Mouse (Mus musculus): ENCODE data around the gene Fstl1.

GRCm38 (mm10) chr16:37845202-37845925 lies 68.7 kb downstream of the Fstl1 start:
- no peak for TF ChIP-seq MYC (IDR thresholded peaks at IDR 0.05; ENCODE audit: low read depth, low read length)
- TF ChIP-seq HCFC1 (IDR thresholded peaks at IDR 0.05; ENCODE audit: low read depth, low read length) = no peak
- no peak for TF ChIP-seq CTCF (IDR thresholded peaks at IDR 0.05 in 2 of 3, conservative IDR thresholded peaks at IDR 0.05 in 1 of 3; ENCODE audit: control insufficient read depth in 1 of 3, insufficient read depth in 1 of 3, low read depth in 2 of 3, low read length in 3 of 3, poor library complexity in 1 of 3, severe bottlenecking in 1 of 3)
- no peak for TF ChIP-seq SIN3A (IDR thresholded peaks at IDR 0.05; ENCODE audit: low read length)
- TF ChIP-seq RCOR1 (IDR thresholded peaks at IDR 0.05; ENCODE audit: low read depth, low read length) = peak; percentile 57; the same call in 1 of the 2 replicates
- TF ChIP-seq GABPA (IDR thresholded peaks at IDR 0.05; ENCODE audit: low read depth, low read length) = no peak
- no peak for TF ChIP-seq POLR2AphosphoS2 (IDR thresholded peaks at IDR 0.05; ENCODE audit: low read length)
- TF ChIP-seq RAD21 (IDR thresholded peaks at IDR 0.05; ENCODE audit: low read depth, low read length) = no peak
- no peak for TF ChIP-seq MAZ (IDR thresholded peaks at IDR 0.05; ENCODE audit: low read depth, low read length)

Data from MEL (cell line).